In genomic region chr3:97355466-97355865, GRCm38 (mm10) we compare ENCODE assay signal across 8 mouse cellular contexts.
"Had no signal": no experiment of that assay in that cellular context is flagged by ENCODE, and none has a peak within 500 bp of the region (broad histone marks: within the 10 kb centered on the region; RNA-seq: fewer than 3 reads in every experiment).

No protein-coding gene starts in this region.

- DNase-seq: liver, postnatal 0 days; lung, adult 2 months; lung, postnatal 14 days; lung, postnatal 36 days; right cerebral cortex, postnatal 14 days; thymus, adult 2 months; thymus, postnatal 25 days; thymus, postnatal 4 days had no signal
